Mouse (Mus musculus) kidney, embryonic 16.5 days (tissue): ENCODE measurements around the gene Hrc. TPM values are rescaled to one million over a fixed set of nuclear protein-coding genes. Genes with fewer than 3 reads are reported as not detected.

Experiments used
- ATAC-seq: fragments of 200-750 bp; cut with Nextera tagmentation; 2 replicates; pipeline ENCODE4 v1.8.0; 2017; ENCODE audit warnings: moderate TSS enrichment; ENCODE audit not compliant: low FRiP score, low TSS enrichment
- H3K27ac ChIP-seq: fragments of 300-500 bp; sonication (generic); 2 replicates; pipeline ENCODE4 v1.5.1; 2014; ENCODE audit warnings: low read length
- H3K27me3 ChIP-seq: fragments of 300-500 bp; sonication (generic); 2 replicates; pipeline ENCODE4 v1.6.1; 2014; ENCODE audit warnings: low read length, control low read depth, mixed read lengths; ENCODE audit not compliant: insufficient read depth
- H3K36me3 ChIP-seq: fragments of 300-500 bp; sonication (generic); 2 replicates; pipeline ENCODE4 v1.6.1; 2014; ENCODE audit warnings: low read length, control low read depth, mixed read lengths; ENCODE audit not compliant: insufficient read depth
- H3K4me1 ChIP-seq: fragments of 300-500 bp; sonication (generic); 2 replicates; pipeline ENCODE4 v1.6.1; 2014; ENCODE audit warnings: low read length, control low read depth, mixed read lengths; ENCODE audit not compliant: insufficient read depth
- H3K4me2 ChIP-seq: fragments of 300-500 bp; sonication (generic); replicated peaks from 2 replicates; pipeline ENCODE4 v1.6.1; 2014; ENCODE audit warnings: low read depth, low read length
- H3K4me3 ChIP-seq: fragments of 300-500 bp; sonication (generic); 2 replicates; pipeline ENCODE4 v1.5.1; 2014; ENCODE audit warnings: mild to moderate bottlenecking, low read length
- H3K9ac ChIP-seq: fragments of 300-500 bp; sonication (generic); replicated peaks from 2 replicates; pipeline ENCODE4 v1.6.1; 2014; ENCODE audit warnings: low read length
- H3K9me3 ChIP-seq: fragments of 300-500 bp; sonication (generic); 2 replicates; pipeline ENCODE4 v1.6.1; 2016; ENCODE audit warnings: low read length, control low read depth
- WGBS: fragments of 180-500 bp; shearing (Covaris S2); extraction: QIAGEN DNeasy Blood & Tissue Kit; methylation state at CpG from one replicate; pipeline ENCODE4 v1.1.7; 2014; 5-methylcytosine and 5-hydroxymethylcytosine counted together
- polyA plus RNA-seq: library from polyadenylated mRNA; unstranded; fragments of >200 nt; fragmentation: Nextera tagmentation; extraction: Ambion mirVana; gene quantifications from 2 replicates; pipeline ENCODE4 v1.2.1, GENCODE M21; 2015

Hrc gene
- polyA plus RNA-seq, 1 experiment from 2014 or later = 1.8 TPM

- ATAC-seq = no peak
- Histone ChIP-seq H3K36me3 (no peaks in the 10 kb centered on the region), H3K4me3 (no peak overlapping the region; the same call in 1 of the 2 replicates), H3K4me2 (no peak overlapping the region), H3K27ac (no peak overlapping the region), H3K9ac (no peak overlapping the region), H3K4me1 (peaks cover 6% of the 10 kb centered on the region; the same call in 1 of the 2 replicates), H3K27me3 (peaks cover 53% of the 10 kb centered on the region), H3K9me3 (no peaks in the 10 kb centered on the region)
- WGBS = 51% methylated on average over 18 of the region's 18 CpGs
Observed at GRCm38 (mm10) chr7:45360404-45361125, 25.5 kb downstream of the Hrc start.

- Histone ChIP-seq H3K27me3 (peaks cover 60% of the 10 kb centered on the region), H3K4me3 (peak overlapping the region; percentile 45), H3K9ac (peak overlapping the region; percentile 42; the same call in 1 of the 2 replicates), H3K9me3 (no peaks in the 10 kb centered on the region), H3K27ac (no peak overlapping the region), H3K4me1 (peaks cover 11% of the 10 kb centered on the region), H3K36me3 (no peaks in the 10 kb centered on the region), H3K4me2 (peak overlapping the region; percentile 58)
- under 1% methylated on average over 43 of the region's 43 CpGs for WGBS
- ATAC-seq = peak; percentile 89
Observed at GRCm38 (mm10) chr7:45361243-45361804, 26.2 kb downstream of the Hrc start.

- Histone ChIP-seq H3K27me3 (peaks cover 62% of the 10 kb centered on the region), H3K9ac (no peak overlapping the region), H3K9me3 (no peaks in the 10 kb centered on the region), H3K36me3 (no peaks in the 10 kb centered on the region), H3K4me1 (peaks cover 19% of the 10 kb centered on the region), H3K4me3 (no peak overlapping the region), H3K4me2 (no peak overlapping the region), H3K27ac (no peak overlapping the region)
- no peak for ATAC-seq
- 5% methylated on average over 13 of the region's 13 CpGs for WGBS
Observed at GRCm38 (mm10) chr7:45362801-45363200, 27.7 kb downstream of the Hrc start.

GRCm38 (mm10) chr7:45363983-45364382 is 28.9 kb downstream of the Hrc start:
- Histone ChIP-seq H3K4me2 (no peak overlapping the region), H3K9me3 (no peaks in the 10 kb centered on the region), H3K27ac (no peak overlapping the region), H3K27me3 (peaks cover 69% of the 10 kb centered on the region), H3K36me3 (no peaks in the 10 kb centered on the region), H3K4me3 (no peak overlapping the region), H3K9ac (no peak overlapping the region), H3K4me1 (peaks cover 23% of the 10 kb centered on the region)
- whole genome bisulfite sequencing = 90% methylated on average over 2 of the region's 2 CpGs
- no peak for ATAC-seq

- Histone ChIP-seq H3K4me1 (peaks cover 33% of the 10 kb centered on the region), H3K4me2 (peak overlapping the region; percentile 98), H3K27me3 (peaks cover 66% of the 10 kb centered on the region), H3K4me3 (peak overlapping the region; percentile 60), H3K36me3 (no peaks in the 10 kb centered on the region), H3K9ac (peak overlapping the region; percentile 67), H3K27ac (no peak overlapping the region), H3K9me3 (no peaks in the 10 kb centered on the region)
- WGBS = 4% methylated on average over 34 of the region's 35 CpGs
- ATAC-seq = no peak
Observed at GRCm38 (mm10) chr7:45365742-45366651, 30.9 kb downstream of the Hrc start.

- Histone ChIP-seq H3K4me1 (peaks cover 33% of the 10 kb centered on the region), H3K27ac (peak within 1 kb of the TSS; percentile 43; the same call in 1 of the 2 replicates), H3K27me3 (peaks cover 63% of the 10 kb centered on the region), H3K36me3 (no peaks in the 10 kb centered on the region), H3K4me2 (peak within 1 kb of the TSS; percentile 98), H3K4me3 (peak within 1 kb of the TSS; percentile 60), H3K9me3 (no peaks in the 10 kb centered on the region), H3K9ac (peak within 1 kb of the TSS; percentile 67)
- 2% methylated on average over 16 of the region's 26 CpGs for WGBS
- peak; percentile 5; the same call in 1 of the 2 replicates for ATAC-seq
Observed at GRCm38 (mm10) chr7:45366652-45367019, 31.5 kb downstream of the Hrc start, which contains the start of gene Ppfia3. Gene Ppfia3, minus strand, starts transcription at chr7:45367019.

GRCm38 (mm10) chr7:45367020-45367880 is 32.2 kb downstream of the Hrc start:
- Histone ChIP-seq H3K4me1 (peaks cover 28% of the 10 kb centered on the region), H3K36me3 (no peaks in the 10 kb centered on the region; the same call in 1 of the 2 replicates), H3K9ac (peak overlapping the region; percentile 67), H3K27ac (peak overlapping the region; percentile 43; the same call in 1 of the 2 replicates), H3K4me2 (peak overlapping the region; percentile 98), H3K9me3 (no peaks in the 10 kb centered on the region), H3K4me3 (peak overlapping the region; percentile 60), H3K27me3 (peaks cover 57% of the 10 kb centered on the region)
- under 1% methylated on average over 70 of the region's 70 CpGs for WGBS
- peak; percentile 79 for ATAC-seq

- Histone ChIP-seq H3K4me3 (no peak overlapping the region), H3K36me3 (no peaks in the 10 kb centered on the region; the same call in 1 of the 2 replicates), H3K27me3 (peaks cover 48% of the 10 kb centered on the region), H3K4me2 (peak overlapping the region; percentile 98; the same call in 1 of the 2 replicates), H3K9me3 (no peaks in the 10 kb centered on the region), H3K27ac (no peak overlapping the region), H3K4me1 (peaks cover 28% of the 10 kb centered on the region), H3K9ac (no peak overlapping the region)
- ATAC-seq = no peak
- WGBS = 85% methylated on average over 15 of the region's 15 CpGs
Observed at GRCm38 (mm10) chr7:45368178-45368577, 33.1 kb downstream of the Hrc start.
